Mouse (Mus musculus) neural tube, embryonic 11.5 days (tissue): ENCODE measurements around the gene Gm2381. TPM values are rescaled to one million over a fixed set of nuclear protein-coding genes. Genes with fewer than 3 reads are reported as not detected.
"Not testable (repeated sequence)": the region's sequence is repeated elsewhere in the genome, so short reads cannot be mapped to it uniquely, and the experiment has no call there.

Source experiments
- ATAC-seq: fragments of 200-750 bp; cut with Nextera tagmentation; 2 replicates; pipeline ENCODE4 v1.8.0; 2017; ENCODE audit warnings: moderate number of reproducible peaks, mild to moderate bottlenecking, moderate TSS enrichment, moderate library complexity; ENCODE audit not compliant: insufficient read depth, low FRiP score, low TSS enrichment
- DNase-seq: peaks from one replicate; pipeline ENCODE4 v3.0.0-alpha.2; 2015; ENCODE audit warnings: low spot score
- H3K27ac ChIP-seq: fragments of 300-500 bp; sonication (generic); 2 replicates; pipeline ENCODE4 v1.5.1; 2014; ENCODE audit warnings: low read depth, mild to moderate bottlenecking, low read length
- H3K27me3 ChIP-seq: fragments of 300-500 bp; sonication (generic); 2 replicates; pipeline ENCODE4 v1.6.1; 2014; ENCODE audit warnings: mild to moderate bottlenecking, low read length, mixed read lengths; ENCODE audit not compliant: control insufficient read depth, insufficient read depth
- H3K36me3 ChIP-seq: fragments of 300-500 bp; sonication (generic); 2 replicates; pipeline ENCODE4 v1.6.1; 2014; ENCODE audit warnings: mild to moderate bottlenecking, low read length, moderate library complexity, mixed read lengths; ENCODE audit not compliant: control insufficient read depth, insufficient read depth
- H3K4me1 ChIP-seq: fragments of 300-500 bp; sonication (generic); 2 replicates; pipeline ENCODE4 v1.6.1; 2014; ENCODE audit warnings: low read length, mixed read lengths; ENCODE audit not compliant: control insufficient read depth, insufficient read depth
- H3K4me2 ChIP-seq: fragments of 300-500 bp; sonication (generic); 2 replicates; pipeline ENCODE4 v1.6.1; 2014; ENCODE audit warnings: low read depth, mild to moderate bottlenecking, moderate library complexity
- H3K4me3 ChIP-seq: fragments of 300-500 bp; sonication (generic); 2 replicates; pipeline ENCODE4 v1.5.1; 2014; ENCODE audit warnings: low read depth, low read length
- H3K9ac ChIP-seq: fragments of 300-500 bp; sonication (generic); 2 replicates; pipeline ENCODE4 v1.6.1; 2014; ENCODE audit warnings: mild to moderate bottlenecking, low read length
- H3K9me3 ChIP-seq: fragments of 300-500 bp; sonication (generic); 2 replicates; pipeline ENCODE4 v1.6.1; 2016; ENCODE audit warnings: low read length; ENCODE audit not compliant: control insufficient read depth
- WGBS: fragments of 180-500 bp; shearing (Covaris S2); extraction: QIAGEN DNeasy Blood & Tissue Kit; methylation state at CpG from one replicate; pipeline ENCODE4 v1.1.7; 2014; 5-methylcytosine and 5-hydroxymethylcytosine counted together
- polyA plus RNA-seq: library from polyadenylated mRNA; unstranded; fragments of >200 nt; fragmentation: Nextera tagmentation; extraction: Ambion mirVana; gene quantifications from 2 replicates; pipeline ENCODE4 v1.2.1, GENCODE M21; 2014

Gene Gm2381
- not detected in 2 replicates for polyA plus RNA-seq

- H3K27ac ChIP-seq, DNase-seq, ATAC-seq, H3K4me3 ChIP-seq, H3K4me1 ChIP-seq, H3K4me2 ChIP-seq, H3K9me3 ChIP-seq, H3K36me3 ChIP-seq, H3K9ac ChIP-seq, H3K27me3 ChIP-seq: not testable (repeated sequence)
- WGBS, result 82% methylated on average over 8 of the region's 8 CpGs
These were observed at the start of gene Gm2381 for GRCm38 (mm10) chr7:42866801-42867458. Gene Gm2381, minus strand, starts transcription at chr7:42867234.

GRCm38 (mm10) chr7:42898067-42898466, 31.0 kb upstream of the Gm2381 start:
- H3K4me3 ChIP-seq, H3K4me1 ChIP-seq, H3K27me3 ChIP-seq, H3K9ac ChIP-seq, H3K9me3 ChIP-seq, H3K36me3 ChIP-seq, ATAC-seq, DNase-seq, H3K4me2 ChIP-seq, H3K27ac ChIP-seq: not testable (repeated sequence)
- 86% methylated on average over 2 of the region's 2 CpGs for WGBS

- Histone ChIP-seq H3K9ac (no peak overlapping the region), H3K27ac (no peak overlapping the region), H3K4me2 (no peak overlapping the region), H3K27me3 (no peaks in the 10 kb centered on the region), H3K36me3 (no peaks in the 10 kb centered on the region), H3K9me3 (peaks cover 8% of the 10 kb centered on the region), H3K4me3 (no peak overlapping the region), H3K4me1 (no peaks in the 10 kb centered on the region)
- no peak for ATAC-seq
- 45% methylated on average over 23 of the region's 23 CpGs for WGBS
- DNase-seq, result no peak
These were observed 11.1 kb upstream of the Gm2381 start for GRCm38 (mm10) chr7:42878090-42878489.

- not testable (repeated sequence) for ATAC-seq, DNase-seq
These were observed 28.7 kb downstream of the Gm2381 start for GRCm38 (mm10) chr7:42838366-42838765.

GRCm38 (mm10) chr7:42832221-42832620, 34.8 kb downstream of the Gm2381 start:
- H3K9me3 ChIP-seq, result no peaks in the 10 kb centered on the region
- ATAC-seq (no peak), DNase-seq (no peak)
- H3K4me3 ChIP-seq, result no peak overlapping the region
- H3K9ac ChIP-seq, result no peak overlapping the region
- 83% methylated on average over 3 of the region's 3 CpGs for WGBS
- no peaks in the 10 kb centered on the region for H3K4me1 ChIP-seq
- no peaks in the 10 kb centered on the region for H3K36me3 ChIP-seq
- no peak overlapping the region for H3K27ac ChIP-seq
- H3K4me2 ChIP-seq, result no peak overlapping the region
- H3K27me3 ChIP-seq, result no peaks in the 10 kb centered on the region

More at GRCm38 (mm10) chr7:42838366-42838765, 28.7 kb downstream of the Gm2381 start:
- not testable (repeated sequence) for H3K27me3 ChIP-seq, H3K4me1 ChIP-seq, H3K27ac ChIP-seq, H3K9ac ChIP-seq, H3K4me2 ChIP-seq, H3K36me3 ChIP-seq, H3K4me3 ChIP-seq, H3K9me3 ChIP-seq

GRCm38 (mm10) chr7:42793425-42793824, 73.6 kb downstream of the Gm2381 start, which contains the start of gene Vmn2r62:
Gene Vmn2r62, minus strand, starts transcription at chr7:42793525.
- not testable (repeated sequence) for H3K9ac ChIP-seq, H3K4me3 ChIP-seq, H3K36me3 ChIP-seq, DNase-seq, H3K27me3 ChIP-seq, H3K4me1 ChIP-seq, H3K4me2 ChIP-seq, H3K27ac ChIP-seq, H3K9me3 ChIP-seq, ATAC-seq
- no CpG with 5 or more reads among the region's 1 CpGs for WGBS

Other genes starting within 250 kb of the Gm2381 start
- gene Zfp976, start 224.6 kb downstream of the Gm2381 start, polyA plus RNA-seq, result 1.4 and 2.0 TPM in 2 replicates
- gene Zfp975, start 174.5 kb downstream of the Gm2381 start, polyA plus RNA-seq, result 9.9 and 10.2 TPM in 2 replicates
- gene Gm17067, start 140.2 kb downstream of the Gm2381 start, polyA plus RNA-seq, result not detected in 2 replicates
- not detected in 2 replicates for gene Vmn2r62, start 73.7 kb downstream of the Gm2381 start, polyA plus RNA-seq
- gene Vmn2r63, start 66.6 kb upstream of the Gm2381 start, polyA plus RNA-seq, result not detected in 2 replicates
- gene Gm9268, start 151.5 kb upstream of the Gm2381 start, polyA plus RNA-seq, result not detected in 2 replicates
- gene Zfp936, start 247.0 kb upstream of the Gm2381 start, polyA plus RNA-seq, result not detected in 2 replicates